Mouse (Mus musculus) lung, embryonic 16.5 days (tissue): ENCODE results near the gene Snap23. TPM values are rescaled to one million over a fixed set of nuclear protein-coding genes. Genes with fewer than 3 reads are reported as not detected.
A peak's percentile ranks its signal among the peaks of the same experiment; 100 is the strongest.

Source experiments
- ATAC-seq: fragments of 200-750 bp; cut with Nextera tagmentation; 2 replicates; pipeline ENCODE4 v1.8.0; 2017; ENCODE audit warnings: low read depth, mild to moderate bottlenecking, moderate library complexity
- H3K27ac ChIP-seq: fragments of 300-500 bp; sonication (generic); 2 replicates; pipeline ENCODE4 v1.5.1; 2014; ENCODE audit warnings: mild to moderate bottlenecking, control low read depth, low read length
- H3K27me3 ChIP-seq: fragments of 300-500 bp; sonication (generic); 2 replicates; pipeline ENCODE4 v1.6.1; 2014; ENCODE audit warnings: low read depth, low read length, mixed read lengths; ENCODE audit not compliant: control insufficient read depth, insufficient read depth
- H3K36me3 ChIP-seq: fragments of 300-500 bp; sonication (generic); 2 replicates; pipeline ENCODE4 v1.6.1; 2014; ENCODE audit warnings: low read length; ENCODE audit not compliant: control insufficient read depth, insufficient read depth
- H3K4me1 ChIP-seq: fragments of 300-500 bp; sonication (generic); replicated peaks from 2 replicates; pipeline ENCODE4 v1.6.1; 2014; ENCODE audit warnings: low read length, mixed read lengths; ENCODE audit not compliant: control insufficient read depth, insufficient read depth
- H3K4me2 ChIP-seq: fragments of 300-500 bp; sonication (generic); 2 replicates; pipeline ENCODE4 v1.6.1; 2014; ENCODE audit warnings: low read depth, low read length, control low read depth
- H3K4me3 ChIP-seq: fragments of 300-500 bp; sonication (generic); 2 replicates; pipeline ENCODE4 v1.5.1; 2014; ENCODE audit warnings: mild to moderate bottlenecking, low read length, control low read depth
- H3K9ac ChIP-seq: fragments of 300-500 bp; sonication (generic); 2 replicates; pipeline ENCODE4 v1.6.1; 2014; ENCODE audit warnings: low read length, control low read depth
- H3K9me3 ChIP-seq: fragments of 300-500 bp; sonication (generic); 2 replicates; pipeline ENCODE4 v1.6.1; 2016; ENCODE audit warnings: low read length; ENCODE audit not compliant: control insufficient read depth
- WGBS: fragments of 180-500 bp; shearing (Covaris S2); extraction: QIAGEN DNeasy Blood & Tissue Kit; methylation state at CpG from one replicate; pipeline ENCODE4 v1.1.7; 2014; 5-methylcytosine and 5-hydroxymethylcytosine counted together
- polyA plus RNA-seq: library from polyadenylated mRNA; unstranded; fragments of >200 nt; fragmentation: Nextera tagmentation; extraction: Ambion mirVana; gene quantifications from 2 replicates; pipeline ENCODE4 v1.2.1, GENCODE M21; 2015

The Snap23 gene
- polyA plus RNA-seq, 1 experiment from 2014 or later, result 59.6 TPM

DNA sequence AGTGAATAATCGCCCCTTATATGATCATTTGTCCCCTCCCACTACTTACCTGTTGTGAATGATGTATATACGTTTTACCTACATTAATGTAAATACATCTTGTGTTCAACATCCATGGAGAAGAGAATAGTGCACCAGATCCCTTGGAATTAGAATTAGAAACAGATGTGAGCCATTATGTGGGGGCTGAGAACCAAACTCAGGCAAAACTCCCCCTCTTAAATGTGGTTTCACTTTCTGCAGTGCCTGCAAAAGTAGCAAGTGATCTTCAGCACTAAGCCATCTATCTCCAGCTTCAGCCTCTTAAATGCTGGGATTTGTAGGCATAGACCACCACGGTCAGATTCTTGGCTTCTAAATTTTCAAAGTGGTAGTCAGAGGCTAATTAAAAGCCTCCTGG is 7.7 kb downstream of the Snap23 start:
- no peak overlapping the region for H3K4me2 ChIP-seq
- no peaks in the 10 kb centered on the region for H3K27me3 ChIP-seq
- H3K36me3 ChIP-seq, result peaks cover 2% of the 10 kb centered on the region; the same call in 1 of the 2 replicates
- H3K4me3 ChIP-seq, result no peak overlapping the region
- no peak overlapping the region for H3K9ac ChIP-seq
- no peaks in the 10 kb centered on the region for H3K9me3 ChIP-seq
- H3K27ac ChIP-seq, result no peak overlapping the region
- 85% methylated on average over 3 of the region's 3 CpGs for WGBS
- peaks cover 3% of the 10 kb centered on the region for H3K4me1 ChIP-seq
- no peak for ATAC-seq

DNA sequence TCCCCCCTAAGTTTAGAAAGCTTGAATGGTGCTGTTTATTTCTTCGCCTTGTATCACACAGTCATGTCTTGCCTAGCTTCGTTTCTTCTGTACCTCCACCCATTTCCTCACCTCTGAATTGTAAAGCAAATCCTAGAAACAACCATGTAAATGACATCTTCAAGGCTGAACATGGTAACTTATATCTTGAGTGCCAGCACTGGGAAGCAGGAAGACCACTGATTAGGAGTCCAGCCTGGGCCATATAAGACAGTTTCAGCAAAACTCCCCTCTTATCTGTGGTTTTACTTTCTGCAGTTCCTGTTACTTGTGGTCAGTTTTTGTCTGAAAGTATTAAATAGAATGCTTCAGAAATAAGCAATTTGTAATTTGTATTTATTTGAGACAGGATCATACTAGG is 8.5 kb downstream of the Snap23 start:
- Histone ChIP-seq H3K9me3 (no peaks in the 10 kb centered on the region), H3K27ac (no peak overlapping the region), H3K4me2 (no peak overlapping the region), H3K9ac (no peak overlapping the region), H3K27me3 (no peaks in the 10 kb centered on the region), H3K4me1 (peaks cover 3% of the 10 kb centered on the region), H3K4me3 (no peak overlapping the region), H3K36me3 (peaks cover 2% of the 10 kb centered on the region; the same call in 1 of the 2 replicates)
- no peak for ATAC-seq
- 79% methylated on average over 2 of the region's 2 CpGs for WGBS

DNA sequence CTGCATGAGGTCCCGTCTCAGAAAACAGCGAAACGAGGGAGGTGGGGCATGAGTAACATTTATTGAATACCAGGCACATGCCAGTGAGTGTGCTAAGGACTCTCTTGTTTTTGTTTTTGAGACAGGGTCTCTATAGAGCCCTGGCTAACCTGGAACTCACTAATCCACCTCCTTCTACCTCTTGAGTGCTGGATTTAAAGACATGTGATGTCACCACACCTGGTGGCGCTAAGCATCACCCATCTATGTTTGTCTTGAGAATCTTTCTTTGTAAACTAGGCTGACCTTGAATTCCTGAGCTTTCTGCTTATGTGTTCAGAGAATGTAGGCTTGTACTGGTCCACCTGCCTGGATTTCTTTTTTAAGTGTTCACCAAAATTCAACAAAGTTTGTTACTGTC is 10.3 kb downstream of the Snap23 start:
- WGBS, result 49% methylated on average over 4 of the region's 4 CpGs
- peaks cover 3% of the 10 kb centered on the region for H3K4me1 ChIP-seq
- peak overlapping the region; percentile 2; the same call in 1 of the 2 replicates for H3K27ac ChIP-seq
- no peaks in the 10 kb centered on the region for H3K27me3 ChIP-seq
- H3K4me2 ChIP-seq, result no peak overlapping the region
- no peaks in the 10 kb centered on the region for H3K9me3 ChIP-seq
- no peak overlapping the region for H3K9ac ChIP-seq
- no peaks in the 10 kb centered on the region for H3K36me3 ChIP-seq
- H3K4me3 ChIP-seq, result no peak overlapping the region
- no peak for ATAC-seq

DNA sequence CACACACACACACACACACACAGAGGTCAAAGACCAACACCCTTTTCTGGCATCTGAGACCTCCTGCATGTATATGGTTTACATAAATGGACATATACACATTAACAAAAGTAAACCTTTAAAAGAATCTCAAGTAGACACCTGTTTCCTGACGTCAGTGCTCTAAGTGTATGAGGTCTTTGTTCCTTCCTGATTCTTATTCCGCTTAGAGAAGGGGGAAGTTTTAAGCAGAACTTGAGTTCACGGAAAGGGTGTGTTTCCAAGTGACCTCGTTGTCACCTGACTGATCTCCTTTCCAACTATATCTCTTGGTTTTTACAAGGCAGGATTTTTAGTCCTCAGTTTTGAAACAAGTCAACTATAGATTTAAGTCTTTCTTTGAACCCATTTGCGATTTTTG is 10.8 kb downstream of the Snap23 start:
- Histone ChIP-seq H3K4me3 (no peak overlapping the region), H3K4me2 (no peak overlapping the region), H3K27ac (no peak overlapping the region), H3K9ac (no peak overlapping the region), H3K36me3 (no peaks in the 10 kb centered on the region), H3K4me1 (peaks cover 3% of the 10 kb centered on the region), H3K9me3 (no peaks in the 10 kb centered on the region), H3K27me3 (no peaks in the 10 kb centered on the region)
- ATAC-seq, result peak; percentile 61; the same call in 1 of the 2 replicates
- 43% methylated on average over 5 of the region's 5 CpGs for WGBS

DNA sequence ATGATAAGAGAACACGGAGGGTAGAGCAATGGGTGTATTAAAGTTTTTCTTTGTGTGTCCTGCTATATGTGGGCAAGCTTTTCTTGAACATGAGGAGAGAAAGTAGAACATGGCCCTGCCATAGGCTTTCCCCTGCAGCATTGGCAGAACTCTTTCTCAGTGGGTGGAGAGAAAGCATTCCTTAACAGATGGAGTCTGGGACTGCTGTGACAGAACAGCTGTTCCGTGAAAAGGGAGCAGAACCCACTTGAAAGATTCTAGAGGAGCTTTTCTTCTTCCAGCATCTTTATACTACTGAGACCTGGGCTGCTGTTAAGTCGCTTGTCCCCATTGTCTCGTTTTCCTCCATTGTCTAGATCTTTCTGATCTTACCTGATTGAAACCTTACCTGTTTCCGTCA is 22.3 kb downstream of the Snap23 start:
- peaks cover 10% of the 10 kb centered on the region; the same call in 1 of the 2 replicates for H3K36me3 ChIP-seq
- no peak overlapping the region for H3K4me2 ChIP-seq
- no peak overlapping the region for H3K9ac ChIP-seq
- H3K27ac ChIP-seq, result no peak overlapping the region
- ATAC-seq, result no peak
- 80% methylated on average over 5 of the region's 5 CpGs for WGBS
- no peaks in the 10 kb centered on the region for H3K9me3 ChIP-seq
- H3K4me1 ChIP-seq, result no peaks in the 10 kb centered on the region
- no peaks in the 10 kb centered on the region for H3K27me3 ChIP-seq
- no peak overlapping the region for H3K4me3 ChIP-seq

DNA sequence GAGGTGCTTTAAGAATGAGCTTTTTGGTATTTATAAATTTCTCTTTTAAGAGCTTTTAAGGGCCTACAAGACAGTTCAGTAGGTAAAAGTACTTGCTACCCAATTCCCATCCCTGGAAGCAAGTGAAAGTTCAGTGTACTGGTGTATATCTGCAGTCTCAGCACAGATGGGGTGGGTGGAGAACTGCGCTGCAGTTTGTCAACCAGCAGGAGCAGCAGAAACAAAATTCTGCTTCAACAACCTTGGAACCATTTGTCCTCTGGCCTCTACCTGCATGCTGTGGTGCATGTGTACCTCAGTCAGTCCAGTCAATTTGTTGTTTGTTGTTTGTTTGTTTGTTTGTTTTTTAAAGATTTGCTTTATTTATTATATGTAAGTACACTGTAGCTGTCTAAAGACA is 24.8 kb downstream of the Snap23 start:
- ATAC-seq, result no peak

DNA sequence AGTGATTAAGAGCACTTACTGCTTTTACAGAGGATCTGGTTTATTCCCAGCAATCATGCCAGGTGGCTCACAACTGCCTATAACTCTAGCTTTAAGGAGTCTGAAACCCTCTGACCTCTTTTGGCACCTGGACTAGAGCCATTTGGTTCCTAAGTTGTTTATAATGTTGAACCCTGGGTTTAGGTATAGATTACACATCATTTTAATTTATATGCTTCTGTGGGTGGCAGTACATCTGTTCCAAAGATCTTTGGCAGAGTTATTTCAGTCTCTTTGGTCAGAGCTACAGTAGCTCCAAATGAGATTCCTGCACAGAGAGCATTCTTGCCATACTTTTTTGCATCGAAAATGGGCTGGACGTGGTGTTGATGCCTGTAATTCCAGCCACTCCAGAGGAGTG is 30.3 kb downstream of the Snap23 start:
- H3K27me3 ChIP-seq, result no peaks in the 10 kb centered on the region
- peaks cover 30% of the 10 kb centered on the region for H3K36me3 ChIP-seq
- WGBS, result 83% methylated on average over 2 of the region's 2 CpGs
- H3K9me3 ChIP-seq, result no peaks in the 10 kb centered on the region
- no peak overlapping the region for H3K4me2 ChIP-seq
- H3K4me3 ChIP-seq, result no peak overlapping the region
- H3K27ac ChIP-seq, result no peak overlapping the region
- no peak for ATAC-seq
- H3K9ac ChIP-seq, result no peak overlapping the region
- no peaks in the 10 kb centered on the region for H3K4me1 ChIP-seq

More for the DNA sequence above, 24.8 kb downstream of the Snap23 start:
- Histone ChIP-seq H3K27me3 (no peaks in the 10 kb centered on the region), H3K9me3 (no peaks in the 10 kb centered on the region), H3K4me2 (no peak overlapping the region), H3K4me3 (no peak overlapping the region), H3K36me3 (peaks cover 19% of the 10 kb centered on the region; the same call in 1 of the 2 replicates), H3K9ac (no peak overlapping the region), H3K27ac (no peak overlapping the region), H3K4me1 (no peaks in the 10 kb centered on the region)
- WGBS, result 97% methylated on average over 1 of the region's 1 CpGs

DNA sequence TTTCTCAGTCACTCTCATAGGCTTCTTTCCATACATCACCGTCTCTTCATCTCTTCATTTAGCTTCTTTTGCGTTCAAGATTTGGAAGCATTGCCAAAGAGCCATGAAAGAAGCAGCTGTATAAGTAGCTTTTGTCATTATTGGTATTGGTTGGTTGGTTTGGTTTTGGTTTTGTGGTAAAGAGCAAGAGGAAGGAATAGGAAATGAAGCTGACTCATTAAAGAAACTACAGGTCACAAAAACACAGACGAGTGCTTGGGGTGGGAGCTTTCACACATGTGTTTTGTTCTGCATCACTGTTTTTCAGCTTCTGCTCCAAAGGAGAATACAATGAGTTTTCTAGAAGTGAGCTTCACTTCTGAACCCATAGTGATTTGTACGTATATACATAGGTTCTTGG is 32.0 kb downstream of the Snap23 start:
- peaks cover 30% of the 10 kb centered on the region for H3K36me3 ChIP-seq
- no peak overlapping the region for H3K4me3 ChIP-seq
- no peak overlapping the region for H3K4me2 ChIP-seq
- no peak overlapping the region for H3K27ac ChIP-seq
- no peaks in the 10 kb centered on the region for H3K9me3 ChIP-seq
- no peak overlapping the region for H3K9ac ChIP-seq
- no peaks in the 10 kb centered on the region for H3K4me1 ChIP-seq
- WGBS, result 84% methylated on average over 4 of the region's 4 CpGs
- H3K27me3 ChIP-seq, result no peaks in the 10 kb centered on the region
- ATAC-seq, result no peak

DNA sequence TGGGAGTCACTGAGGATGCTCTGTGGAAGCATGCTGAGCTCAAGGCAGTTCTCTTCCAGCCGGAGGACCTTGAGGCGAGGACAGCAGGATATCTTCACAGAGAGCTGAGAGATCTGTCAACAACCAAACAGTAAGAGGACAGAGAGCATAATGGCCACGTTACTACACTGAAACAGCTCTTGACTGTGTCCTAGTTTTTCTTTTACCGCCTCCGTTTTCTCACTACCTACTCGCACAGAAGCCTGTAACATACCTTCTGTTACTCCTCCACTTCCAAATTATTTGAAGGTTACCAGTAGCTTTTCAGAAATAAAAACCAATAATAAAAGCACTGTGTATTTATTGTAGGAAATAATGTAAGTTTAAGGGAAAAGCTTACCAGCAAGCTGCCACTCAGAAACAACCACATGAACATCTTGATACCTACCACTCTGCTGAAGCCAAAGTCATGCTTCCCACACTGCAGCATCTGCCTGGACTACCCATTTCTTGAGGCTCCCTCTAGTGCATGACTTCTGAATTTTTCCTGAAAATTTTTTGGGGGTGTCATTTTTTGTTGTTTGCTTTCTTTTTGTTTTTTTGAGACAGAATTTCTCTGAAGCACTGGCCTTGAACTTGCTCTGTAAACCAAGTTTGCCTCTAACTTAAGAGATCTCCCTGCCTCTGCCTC is 38.7 kb downstream of the Snap23 start:
- Histone ChIP-seq H3K4me3 (no peak overlapping the region), H3K9me3 (no peaks in the 10 kb centered on the region), H3K36me3 (no peaks in the 10 kb centered on the region; the same call in 1 of the 2 replicates), H3K27me3 (no peaks in the 10 kb centered on the region), H3K27ac (no peak overlapping the region), H3K9ac (no peak overlapping the region), H3K4me2 (no peak overlapping the region), H3K4me1 (peaks cover 14% of the 10 kb centered on the region)
- no peak for ATAC-seq
- 81% methylated on average over 6 of the region's 6 CpGs for WGBS
